Mouse (Mus musculus) lung, adult 2 months (tissue): ENCODE measurements around the gene Myo9b.

Source experiments
- CTCF ChIP-seq: fragments of 200-500 bp; IDR thresholded peaks from 2 replicates; pipeline ENCODE4 v1.5.1; 2011; ENCODE audit warnings: mild to moderate bottlenecking, low read length, control low read depth; ENCODE audit not compliant: insufficient read depth
- POLR2A ChIP-seq: fragments of 200-500 bp; IDR thresholded peaks from 2 replicates; pipeline ENCODE4 v1.6.1; 2011; ENCODE audit warnings: low read depth, mild to moderate bottlenecking, control low read depth, low read length, borderline replicate concordance; ENCODE audit errors: extremely low read depth

DNA sequence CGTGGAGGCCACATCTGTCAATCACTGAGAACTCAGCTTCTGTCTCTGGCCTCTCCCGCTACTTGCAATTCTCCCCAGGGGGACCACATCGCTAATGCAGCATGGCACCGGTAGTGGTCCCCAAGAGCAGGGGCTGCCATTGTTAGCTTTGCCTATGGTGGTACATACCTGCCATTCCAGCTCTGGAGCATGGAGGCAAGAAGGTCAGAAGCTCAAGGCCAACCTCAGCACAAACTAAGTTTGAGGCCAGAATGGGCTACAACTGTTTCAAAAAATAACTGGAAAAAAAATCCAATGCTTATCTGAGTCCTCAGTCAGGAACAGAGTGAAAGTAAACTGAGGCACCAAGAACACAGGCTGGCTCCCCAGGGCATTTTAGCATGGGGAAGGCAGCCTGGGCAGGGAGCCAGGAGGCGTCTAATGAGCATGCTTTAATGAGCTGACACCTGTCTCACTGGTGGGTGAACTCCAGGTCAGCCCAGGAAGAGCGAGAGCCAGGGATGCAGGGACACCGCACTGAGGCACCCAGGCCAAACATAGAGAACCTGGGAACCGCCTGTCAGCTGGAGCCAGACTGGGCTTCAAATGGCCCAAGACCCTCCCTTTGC, 104.0 kb downstream of the Myo9b start:
- TF ChIP-seq CTCF (no peak), POLR2A (peak; percentile 5; the same call in 1 of the 2 replicates)
